Mouse (Mus musculus): ENCODE data around the gene Siah3. TPM values are rescaled to one million over a fixed set of nuclear protein-coding genes. Genes with fewer than 3 reads are reported as not detected.

Siah3 gene
- polyA plus RNA-seq (2015; fragmentation: Nextera tagmentation; extraction: Ambion mirVana) = 6.0 and 6.9 TPM in 2 replicates

- H3K27me3 ChIP-seq = no peaks in the 10 kb centered on the region
- peak; percentile 61 for ATAC-seq (ENCODE audit: low read depth)
- peak within 1 kb of the TSS; percentile 52 for H3K4me3 ChIP-seq
- peaks cover 73% of the 10 kb centered on the region for H3K4me1 ChIP-seq (replicated peaks)
- H3K36me3 ChIP-seq = no peaks in the 10 kb centered on the region
- no peaks in the 10 kb centered on the region for H3K9me3 ChIP-seq
- H3K27ac ChIP-seq (replicated peaks) = peak within 1 kb of the TSS; percentile 83
- H3K9ac ChIP-seq = peak within 1 kb of the TSS; percentile 70
- 10% methylated on average over 18 of the region's 18 CpGs for WGBS
- peak within 1 kb of the TSS; percentile 80 for H3K4me2 ChIP-seq
Observed at GRCm38 (mm10) chr14:75455743-75456421, at the start of gene Siah3. Gene Siah3, plus strand, starts transcription at chr14:75455982.

DNA sequence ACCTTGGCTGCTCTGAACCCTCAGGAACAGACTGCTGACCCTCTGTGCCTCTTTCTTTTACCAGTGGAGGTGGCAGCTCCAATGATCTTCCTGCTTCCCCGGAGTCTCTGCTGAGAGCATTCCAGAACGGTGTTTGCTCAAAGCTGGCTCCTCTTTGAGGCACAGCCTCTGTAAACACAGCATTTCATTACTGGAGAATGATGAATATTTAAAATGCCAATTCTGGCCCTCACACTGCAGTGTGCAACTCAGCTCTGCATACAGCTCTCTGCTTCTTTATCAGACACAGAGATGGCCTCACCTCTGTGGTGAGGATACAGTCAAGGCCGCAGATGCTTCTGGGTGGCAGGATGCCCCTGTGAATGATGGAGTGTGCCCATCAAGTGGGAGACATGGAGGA lies 46.0 kb upstream of the Siah3 start:
- 78% methylated on average over 3 of the region's 3 CpGs for WGBS
- no peak for ATAC-seq (ENCODE audit: low read depth)
- no peaks in the 10 kb centered on the region for H3K27me3 ChIP-seq
- no peak overlapping the region for H3K9ac ChIP-seq
- no peaks in the 10 kb centered on the region for H3K4me1 ChIP-seq (replicated peaks)
- no peaks in the 10 kb centered on the region for H3K36me3 ChIP-seq
- H3K4me3 ChIP-seq = no peak overlapping the region
- H3K4me2 ChIP-seq = no peak overlapping the region
- no peak overlapping the region for H3K27ac ChIP-seq (replicated peaks)
- peaks cover 5% of the 10 kb centered on the region; the same call in 1 of the 2 replicates for H3K9me3 ChIP-seq

DNA sequence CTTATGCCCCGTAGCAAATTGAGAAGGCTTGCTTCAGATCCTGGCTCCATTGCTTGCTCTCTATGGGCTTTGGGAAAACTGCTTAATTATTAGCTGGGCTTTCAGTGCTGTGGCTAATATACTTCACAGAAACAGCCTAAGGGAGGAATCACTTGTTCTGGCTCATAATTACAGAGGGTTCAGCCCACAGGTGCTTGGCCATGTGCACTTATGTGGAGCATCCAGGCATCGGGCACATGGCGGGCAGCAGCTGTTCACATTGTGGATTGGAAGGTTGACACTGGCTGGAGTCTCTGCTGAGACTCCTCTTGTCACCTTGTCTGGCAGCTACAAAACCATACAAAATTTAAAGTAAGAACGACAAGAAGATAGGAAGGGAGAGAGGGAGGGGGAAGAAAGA lies 45.4 kb upstream of the Siah3 start:
- H3K4me3 ChIP-seq = no peak overlapping the region
- no peaks in the 10 kb centered on the region for H3K27me3 ChIP-seq
- 83% methylated on average over 4 of the region's 4 CpGs for WGBS
- no peak overlapping the region for H3K4me2 ChIP-seq
- H3K9me3 ChIP-seq = peaks cover 5% of the 10 kb centered on the region; the same call in 1 of the 2 replicates
- H3K36me3 ChIP-seq = no peaks in the 10 kb centered on the region
- no peak for ATAC-seq (ENCODE audit: low read depth)
- no peak overlapping the region for H3K9ac ChIP-seq
- H3K4me1 ChIP-seq (replicated peaks) = no peaks in the 10 kb centered on the region
- H3K27ac ChIP-seq (replicated peaks) = no peak overlapping the region

DNA sequence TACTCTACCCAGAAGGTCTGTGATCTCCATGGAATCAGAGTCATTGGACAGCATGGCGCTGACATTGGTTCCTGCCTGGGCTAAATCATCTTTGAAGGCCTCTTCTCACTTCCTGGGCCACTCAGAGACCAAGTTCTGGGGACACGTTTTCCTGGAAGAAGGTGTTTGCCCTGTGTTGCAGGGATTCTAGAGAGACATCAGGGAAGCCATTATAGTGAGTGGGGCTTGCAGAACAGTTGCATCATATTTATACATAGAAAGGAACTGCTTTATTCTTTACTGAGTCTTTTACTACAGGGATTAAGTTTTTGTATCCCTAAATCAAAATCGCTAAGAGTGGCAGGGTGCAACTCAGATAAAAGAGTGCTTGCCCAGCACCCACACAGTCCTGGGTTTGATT lies 37.1 kb upstream of the Siah3 start:
- no peak for ATAC-seq (ENCODE audit: low read depth)
- WGBS = 83% methylated on average over 3 of the region's 3 CpGs
- H3K4me3 ChIP-seq = no peak overlapping the region

GRCm38 (mm10) chr14:75419876-75420275 lies 35.9 kb upstream of the Siah3 start:
- Histone ChIP-seq H3K27ac (replicated peaks) (no peak overlapping the region), H3K4me2 (no peak overlapping the region), H3K9me3 (no peaks in the 10 kb centered on the region), H3K27me3 (no peaks in the 10 kb centered on the region), H3K4me3 (no peak overlapping the region), H3K4me1 (replicated peaks) (no peaks in the 10 kb centered on the region; the same call in 1 of the 2 replicates), H3K9ac (no peak overlapping the region), H3K36me3 (no peaks in the 10 kb centered on the region)
- 90% methylated on average over 7 of the region's 7 CpGs for WGBS
- ATAC-seq (ENCODE audit: low read depth) = no peak

More for the DNA sequence above, 37.1 kb upstream of the Siah3 start:
- Histone ChIP-seq H3K4me2 (no peak overlapping the region), H3K4me1 (replicated peaks) (no peaks in the 10 kb centered on the region; the same call in 1 of the 2 replicates), H3K36me3 (no peaks in the 10 kb centered on the region), H3K27ac (replicated peaks) (no peak overlapping the region), H3K9ac (no peak overlapping the region), H3K9me3 (0 out of 2 replicates have a peak, but pooled peaks cover 1% of the 10 kb centered on the region), H3K27me3 (no peaks in the 10 kb centered on the region)

GRCm38 (mm10) chr14:75420811-75421210 lies 35.0 kb upstream of the Siah3 start:
- Histone ChIP-seq H3K4me2 (no peak overlapping the region), H3K27ac (replicated peaks) (no peak overlapping the region), H3K4me1 (replicated peaks) (no peaks in the 10 kb centered on the region; the same call in 1 of the 2 replicates), H3K9ac (no peak overlapping the region), H3K9me3 (no peaks in the 10 kb centered on the region), H3K4me3 (no peak overlapping the region), H3K36me3 (no peaks in the 10 kb centered on the region), H3K27me3 (no peaks in the 10 kb centered on the region)
- 63% methylated on average over 6 of the region's 6 CpGs for WGBS
- no peak for ATAC-seq (ENCODE audit: low read depth)

- H3K4me2 ChIP-seq = no peak overlapping the region
- H3K4me3 ChIP-seq = no peak overlapping the region
- H3K9ac ChIP-seq = no peak overlapping the region
- peaks cover 19% of the 10 kb centered on the region for H3K4me1 ChIP-seq (replicated peaks)
- no peak for ATAC-seq (ENCODE audit: low read depth)
- H3K9me3 ChIP-seq = no peaks in the 10 kb centered on the region
- H3K27ac ChIP-seq (replicated peaks) = no peak overlapping the region
- H3K27me3 ChIP-seq = no peaks in the 10 kb centered on the region
- 86% methylated on average over 7 of the region's 8 CpGs for WGBS
- H3K36me3 ChIP-seq = no peaks in the 10 kb centered on the region
Observed at GRCm38 (mm10) chr14:75431173-75431786, 24.5 kb upstream of the Siah3 start.

DNA sequence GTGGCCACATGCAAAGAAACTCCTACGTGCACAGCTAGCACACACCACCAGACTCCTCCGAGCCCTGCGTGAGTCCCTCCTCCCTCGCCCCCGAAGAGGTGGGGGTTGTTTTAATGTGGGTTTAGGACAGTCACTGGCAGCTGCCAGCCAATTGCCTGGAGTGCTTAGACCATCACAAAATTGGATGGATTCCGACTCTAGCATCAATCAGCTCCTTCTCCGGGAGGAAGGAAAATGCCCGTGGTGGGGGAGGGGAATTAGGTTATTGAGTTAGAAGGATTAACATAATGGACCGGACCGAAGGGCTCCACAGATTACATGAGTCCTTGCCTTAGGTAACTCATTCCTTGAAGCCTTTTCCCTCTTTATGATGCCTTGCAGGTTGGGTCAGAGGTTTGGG lies 22.9 kb upstream of the Siah3 start:
- ATAC-seq (ENCODE audit: low read depth) = peak; percentile 47; the same call in 1 of the 2 replicates

GRCm38 (mm10) chr14:75434576-75434975 lies 21.2 kb upstream of the Siah3 start:
- 72% methylated on average over 10 of the region's 10 CpGs for WGBS
- no peak overlapping the region for H3K9ac ChIP-seq
- ATAC-seq (ENCODE audit: low read depth) = no peak

More for the DNA sequence above, 22.9 kb upstream of the Siah3 start:
- H3K36me3 ChIP-seq = no peaks in the 10 kb centered on the region
- no peaks in the 10 kb centered on the region for H3K27me3 ChIP-seq
- no peak overlapping the region for H3K4me3 ChIP-seq
- H3K4me1 ChIP-seq (replicated peaks) = peaks cover 19% of the 10 kb centered on the region
- no peak overlapping the region for H3K27ac ChIP-seq (replicated peaks)
- H3K9me3 ChIP-seq = no peaks in the 10 kb centered on the region
- no peak overlapping the region for H3K9ac ChIP-seq
- H3K4me2 ChIP-seq = no peak overlapping the region
- WGBS = 54% methylated on average over 10 of the region's 10 CpGs

GRCm38 (mm10) chr14:75444486-75445105 lies 11.2 kb upstream of the Siah3 start:
- H3K27me3 ChIP-seq = no peaks in the 10 kb centered on the region
- peaks cover 18% of the 10 kb centered on the region for H3K4me1 ChIP-seq (replicated peaks)
- ATAC-seq (ENCODE audit: low read depth) = 0 out of 2 replicates have a peak, but pooled peaks have one; percentile 48
- peak overlapping the region; percentile 59; the same call in 1 of the 2 replicates for H3K4me2 ChIP-seq
- H3K4me3 ChIP-seq = no peak overlapping the region
- 76% methylated on average over 11 of the region's 11 CpGs for WGBS
- H3K27ac ChIP-seq (replicated peaks) = no peak overlapping the region
- H3K9me3 ChIP-seq = no peaks in the 10 kb centered on the region
- H3K9ac ChIP-seq = no peak overlapping the region
- no peaks in the 10 kb centered on the region for H3K36me3 ChIP-seq

More at GRCm38 (mm10) chr14:75434576-75434975, 21.2 kb upstream of the Siah3 start:
- no peak overlapping the region for H3K4me2 ChIP-seq
- H3K9me3 ChIP-seq = no peaks in the 10 kb centered on the region
- H3K27me3 ChIP-seq = no peaks in the 10 kb centered on the region
- no peak overlapping the region for H3K27ac ChIP-seq (replicated peaks)
- no peak overlapping the region for H3K4me3 ChIP-seq
- H3K4me1 ChIP-seq (replicated peaks) = peaks cover 19% of the 10 kb centered on the region
- H3K36me3 ChIP-seq = no peaks in the 10 kb centered on the region

DNA sequence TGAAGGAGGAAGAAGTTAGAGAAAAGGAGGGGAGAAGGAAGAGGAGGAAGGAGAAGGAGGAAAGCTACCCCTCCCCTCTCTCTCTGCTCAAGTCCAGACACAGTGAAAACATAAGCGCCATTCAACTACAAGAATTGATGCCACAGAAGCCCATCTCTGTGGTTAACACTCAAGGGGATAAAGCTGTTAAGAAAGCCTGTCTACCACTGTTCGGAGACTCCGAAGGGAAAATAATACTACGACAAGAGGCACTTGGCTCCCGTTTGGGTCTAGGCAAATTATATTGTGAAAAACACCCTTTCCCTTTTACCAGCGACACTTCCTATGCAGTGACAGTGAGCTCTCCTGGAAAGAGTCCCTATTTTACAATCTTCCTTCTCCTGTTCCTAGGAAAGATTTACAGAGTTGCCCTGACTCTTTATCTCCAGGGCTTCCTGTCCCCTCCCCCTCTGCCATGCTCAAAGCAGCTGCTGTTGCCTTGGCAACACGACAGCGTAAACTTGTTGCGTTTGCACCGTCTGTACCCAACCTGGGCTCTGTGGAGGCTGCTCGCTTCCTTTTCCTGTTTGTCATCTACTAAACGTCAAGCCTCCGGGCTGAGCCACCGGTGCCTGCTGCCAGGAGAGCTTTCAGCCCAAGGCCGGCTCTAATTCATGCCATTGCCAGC lies 10.4 kb upstream of the Siah3 start:
- H3K9ac ChIP-seq = peak overlapping the region; percentile 49
- H3K27ac ChIP-seq (replicated peaks) = peak overlapping the region; percentile 54
- H3K36me3 ChIP-seq = no peaks in the 10 kb centered on the region
- peak; percentile 92 for ATAC-seq (ENCODE audit: low read depth)
- peak overlapping the region; percentile 28 for H3K4me3 ChIP-seq
- H3K9me3 ChIP-seq = no peaks in the 10 kb centered on the region
- H3K4me2 ChIP-seq = peak overlapping the region; percentile 59
- peaks cover 18% of the 10 kb centered on the region for H3K4me1 ChIP-seq (replicated peaks)
- no peaks in the 10 kb centered on the region for H3K27me3 ChIP-seq
- 4% methylated on average over 15 of the region's 15 CpGs for WGBS

GRCm38 (mm10) chr14:75445948-75446281 lies 9.9 kb upstream of the Siah3 start:
- WGBS = 46% methylated on average over 6 of the region's 6 CpGs
- Histone ChIP-seq H3K9me3 (no peaks in the 10 kb centered on the region), H3K27ac (replicated peaks) (peak overlapping the region; percentile 54), H3K4me3 (peak overlapping the region; percentile 28), H3K36me3 (no peaks in the 10 kb centered on the region), H3K4me2 (peak overlapping the region; percentile 59), H3K4me1 (replicated peaks) (peaks cover 18% of the 10 kb centered on the region), H3K27me3 (no peaks in the 10 kb centered on the region), H3K9ac (peak overlapping the region; percentile 49)
- peak; percentile 9; the same call in 1 of the 2 replicates for ATAC-seq (ENCODE audit: low read depth)

Data from neural tube, embryonic 13.5 days (tissue).